Mouse (Mus musculus) intestine, embryonic 16.5 days (tissue): ENCODE data around the gene Sec23a. TPM values are rescaled to one million over a fixed set of nuclear protein-coding genes. Genes with fewer than 3 reads are reported as not detected.

Experiments used
- polyA plus RNA-seq: library from polyadenylated mRNA; unstranded; fragments of >200 nt; fragmentation: Nextera tagmentation; extraction: Ambion mirVana; gene quantifications from 2 replicates; pipeline ENCODE4 v1.2.1, GENCODE M21; 2015

The Sec23a gene
- polyA plus RNA-seq, 1 experiment from 2014 or later, result 90.5 TPM

Other genes with a start within 250 kb of the Sec23a start
- gene Gemin2, start 1.4 kb upstream of the Sec23a start, polyA plus RNA-seq, result 17.6 and 20.3 TPM in 2 replicates
- 77.0 and 85.9 TPM in 2 replicates for gene Trappc6b, start 49.5 kb upstream of the Sec23a start, polyA plus RNA-seq
- gene Pnn, start 54.9 kb upstream of the Sec23a start, polyA plus RNA-seq, result 60.5 and 66.7 TPM in 2 replicates
- 88.2 and 96.6 TPM in 2 replicates for gene Mia2, start 83.8 kb upstream of the Sec23a start, polyA plus RNA-seq
- 3.5 and 3.9 TPM in 2 replicates for gene Fbxo33, start 207.7 kb upstream of the Sec23a start, polyA plus RNA-seq